Mouse (Mus musculus) kidney, postnatal 4 days (tissue): ENCODE measurements at regions not wholly inside any gene's neighbourhood (a gene's known extent, or its start where the extent isn't known, plus 50 kb on each side); places are given as distances from the start of the nearest gene placed in this dataset.

Experiments used
- DNase-seq, 2 experiments: peaks; one replicate each; pipeline ENCODE4 v3.0.0; 2021; ENCODE audit warnings: mixed read lengths in 2 of 2

GRCm38 (mm10) chr4:149844971-149845370 lies 70.9 kb upstream of the Slc25a33 start:
- DNase-seq, result no peak

GRCm38 (mm10) chr4:149843736-149844135 lies 69.7 kb upstream of the Slc25a33 start:
- no peak for DNase-seq

- no peak for DNase-seq
Measured at GRCm38 (mm10) chr4:149842906-149843305, 68.8 kb upstream of the Slc25a33 start.

GRCm38 (mm10) chr4:149841856-149842255 lies 67.8 kb upstream of the Slc25a33 start:
- peak; percentile 73 to 75 for DNase-seq

- peak; percentile 24 to 45 for DNase-seq
Measured at GRCm38 (mm10) chr4:149840511-149841292, 66.6 kb upstream of the Slc25a33 start.

GRCm38 (mm10) chr4:149838682-149839081 lies 64.6 kb upstream of the Slc25a33 start:
- peak; percentile 62 to 67 for DNase-seq

- no peak for DNase-seq
Measured at GRCm38 (mm10) chr4:149834646-149835156, 60.6 kb upstream of the Slc25a33 start.

- no peak for DNase-seq
Measured at GRCm38 (mm10) chr4:149832446-149833101, 58.5 kb upstream of the Slc25a33 start.

GRCm38 (mm10) chr4:149830551-149831192 lies 56.6 kb upstream of the Slc25a33 start:
- no peak for DNase-seq

- DNase-seq, result no peak
Measured at GRCm38 (mm10) chr4:149829964-149830363, 55.9 kb upstream of the Slc25a33 start.

GRCm38 (mm10) chr4:149827784-149828183 lies 53.7 kb upstream of the Slc25a33 start:
- no peak for DNase-seq
